Mouse (Mus musculus): ENCODE results near the gene Smim6. TPM values are rescaled to one million over a fixed set of nuclear protein-coding genes. Genes with fewer than 3 reads are reported as not detected.

The Smim6 gene
- polyA plus RNA-seq, 1 experiment: 0.62 TPM

DNA sequence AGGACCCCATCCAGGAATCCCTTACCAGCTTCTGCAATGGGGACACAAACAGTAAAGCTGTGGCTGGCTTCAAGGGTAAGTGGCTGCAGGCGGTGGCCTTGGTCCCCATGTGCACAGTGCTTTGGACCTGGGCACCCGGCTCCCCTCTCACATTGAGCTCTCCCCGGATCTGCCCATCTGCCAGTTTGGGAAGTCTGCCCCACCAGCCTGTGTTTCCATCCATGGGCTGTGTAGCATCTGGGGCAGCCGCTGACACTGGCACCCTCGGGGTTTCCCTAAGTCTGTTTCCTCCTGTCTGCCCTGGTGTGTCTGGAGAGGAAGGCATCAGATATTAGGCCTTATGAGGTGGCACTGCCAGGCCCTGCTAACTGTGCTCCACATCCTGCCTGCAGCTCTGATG lies 23.8 kb upstream of the Smim6 start:
- TF ChIP-seq CTCF (IDR thresholded peaks at IDR 0.05; ENCODE audit: borderline replicate concordance, control insufficient read depth, extremely low read depth, insufficient read depth, low read length, poor library complexity) (no peak), POLR2A (IDR thresholded peaks at IDR 0.05; ENCODE audit: control insufficient read depth, extremely low read depth, insufficient read depth, low read length, poor library complexity) (no peak)
- DNase-seq: no peak
- no peaks in the 10 kb centered on the region for H3K36me3 ChIP-seq (ENCODE audit: control insufficient read depth, insufficient read depth, low read length)

DNA sequence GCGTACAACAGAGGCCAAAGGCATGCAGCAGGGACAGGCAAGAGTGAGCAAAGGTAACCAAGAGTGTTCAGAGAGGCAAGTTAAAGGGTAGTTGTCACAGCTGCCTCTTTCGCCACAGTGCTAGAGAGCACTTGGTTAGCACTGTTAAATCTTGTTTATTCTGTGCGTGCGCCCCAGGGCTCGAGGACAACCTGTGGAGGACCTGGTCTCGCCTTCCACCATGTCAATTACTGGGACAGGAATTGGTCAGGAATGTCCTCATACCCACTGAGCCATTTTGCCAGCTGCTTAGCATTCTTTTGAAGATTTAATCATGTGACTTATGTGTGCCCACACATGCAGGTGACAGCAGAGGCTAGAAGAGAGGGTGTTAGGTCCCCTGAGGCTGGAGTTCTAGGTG lies 22.7 kb upstream of the Smim6 start:
- no peak for TF ChIP-seq CTCF (IDR thresholded peaks at IDR 0.05; ENCODE audit: borderline replicate concordance, control insufficient read depth, extremely low read depth, insufficient read depth, low read length, poor library complexity)
- TF ChIP-seq POLR2A (IDR thresholded peaks at IDR 0.05; ENCODE audit: control insufficient read depth, extremely low read depth, insufficient read depth, low read length, poor library complexity): no peak
- H3K4me3 ChIP-seq (ENCODE audit: control insufficient read depth, insufficient read depth, low read length): no peak overlapping the region
- no peaks in the 10 kb centered on the region for H3K36me3 ChIP-seq (ENCODE audit: control insufficient read depth, insufficient read depth, low read length)
- H3K27me3 ChIP-seq (ENCODE audit: control insufficient read depth, insufficient read depth, low read length): no peaks in the 10 kb centered on the region
- no peak overlapping the region for H3K27ac ChIP-seq (ENCODE audit: control insufficient read depth, insufficient read depth, low read length)
- 91% methylated on average over 6 of the region's 6 CpGs for WGBS
- peaks cover 4% of the 10 kb centered on the region; the same call in 1 of the 2 replicates for H3K4me1 ChIP-seq (replicated peaks; ENCODE audit: control insufficient read depth, insufficient read depth, low read length)
- no peak for DNase-seq

More for the DNA sequence above, 23.8 kb upstream of the Smim6 start:
- Histone ChIP-seq H3K27ac (ENCODE audit: control insufficient read depth, insufficient read depth, low read length) (no peak overlapping the region), H3K4me3 (ENCODE audit: control insufficient read depth, insufficient read depth, low read length) (no peak overlapping the region), H3K4me1 (replicated peaks; ENCODE audit: control insufficient read depth, insufficient read depth, low read length) (peaks cover 4% of the 10 kb centered on the region; the same call in 1 of the 2 replicates), H3K27me3 (ENCODE audit: control insufficient read depth, insufficient read depth, low read length) (no peaks in the 10 kb centered on the region)
- 68% methylated on average over 5 of the region's 5 CpGs for WGBS

DNA sequence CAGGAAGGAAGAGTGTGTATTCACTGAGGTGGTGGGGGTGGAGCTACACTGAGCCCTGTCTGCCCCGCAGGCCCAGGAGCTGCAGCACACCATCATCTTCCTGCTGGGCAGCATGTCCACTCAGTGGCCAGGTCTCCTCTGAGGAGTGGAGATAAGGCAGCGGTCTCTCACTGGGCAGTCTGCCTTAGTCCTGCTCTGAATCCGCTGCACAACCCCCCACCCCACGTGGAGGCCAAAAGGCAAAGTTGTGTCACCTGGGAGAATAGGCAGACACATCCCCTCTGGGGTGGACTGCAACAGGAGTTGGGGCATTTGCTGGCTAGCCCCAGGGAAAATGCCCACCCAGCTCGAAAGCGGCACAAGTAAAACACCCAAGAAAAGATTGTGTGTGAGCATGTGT lies 19.6 kb upstream of the Smim6 start:
- Histone ChIP-seq H3K27me3 (ENCODE audit: control insufficient read depth, insufficient read depth, low read length) (no peaks in the 10 kb centered on the region), H3K4me3 (ENCODE audit: control insufficient read depth, insufficient read depth, low read length) (no peak overlapping the region), H3K4me1 (replicated peaks; ENCODE audit: control insufficient read depth, insufficient read depth, low read length) (peaks cover 4% of the 10 kb centered on the region; the same call in 1 of the 2 replicates), H3K36me3 (ENCODE audit: control insufficient read depth, insufficient read depth, low read length) (no peaks in the 10 kb centered on the region), H3K27ac (ENCODE audit: control insufficient read depth, insufficient read depth, low read length) (no peak overlapping the region)
- TF ChIP-seq CTCF (IDR thresholded peaks at IDR 0.05; ENCODE audit: borderline replicate concordance, control insufficient read depth, extremely low read depth, insufficient read depth, low read length, poor library complexity) (no peak), POLR2A (IDR thresholded peaks at IDR 0.05; ENCODE audit: control insufficient read depth, extremely low read depth, insufficient read depth, low read length, poor library complexity) (no peak)
- DNase-seq: no peak
- 97% methylated on average over 6 of the region's 6 CpGs for WGBS

DNA sequence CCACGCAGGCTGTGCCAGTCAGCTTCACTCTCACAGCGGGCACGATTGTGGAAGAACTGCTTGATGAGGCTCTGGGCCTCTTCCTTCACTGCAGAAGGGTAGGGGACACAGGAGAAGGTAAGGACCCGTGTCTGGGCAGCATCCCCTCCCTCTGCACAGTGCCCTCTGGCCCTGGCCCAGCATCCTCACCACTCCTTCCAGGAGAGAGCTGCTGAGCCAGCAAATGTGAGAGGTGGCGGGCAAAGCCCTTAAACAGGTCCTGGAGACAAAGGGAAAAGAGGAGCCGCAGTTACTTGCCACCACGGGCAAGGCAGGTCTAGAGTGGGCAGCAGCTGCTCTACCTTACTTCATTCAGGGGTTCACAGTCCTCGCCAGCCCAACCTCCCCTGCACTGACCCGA lies 18.7 kb upstream of the Smim6 start:
- Histone ChIP-seq H3K27me3 (ENCODE audit: control insufficient read depth, insufficient read depth, low read length) (no peaks in the 10 kb centered on the region), H3K27ac (ENCODE audit: control insufficient read depth, insufficient read depth, low read length) (no peak overlapping the region), H3K4me3 (ENCODE audit: control insufficient read depth, insufficient read depth, low read length) (no peak overlapping the region), H3K4me1 (replicated peaks; ENCODE audit: control insufficient read depth, insufficient read depth, low read length) (peaks cover 13% of the 10 kb centered on the region), H3K36me3 (ENCODE audit: control insufficient read depth, insufficient read depth, low read length) (no peaks in the 10 kb centered on the region)
- WGBS: 94% methylated on average over 9 of the region's 9 CpGs
- no peak for DNase-seq
- TF ChIP-seq POLR2A (IDR thresholded peaks at IDR 0.05; ENCODE audit: control insufficient read depth, extremely low read depth, insufficient read depth, low read length, poor library complexity): no peak
- no peak for TF ChIP-seq CTCF (IDR thresholded peaks at IDR 0.05; ENCODE audit: borderline replicate concordance, control insufficient read depth, extremely low read depth, insufficient read depth, low read length, poor library complexity)

DNA sequence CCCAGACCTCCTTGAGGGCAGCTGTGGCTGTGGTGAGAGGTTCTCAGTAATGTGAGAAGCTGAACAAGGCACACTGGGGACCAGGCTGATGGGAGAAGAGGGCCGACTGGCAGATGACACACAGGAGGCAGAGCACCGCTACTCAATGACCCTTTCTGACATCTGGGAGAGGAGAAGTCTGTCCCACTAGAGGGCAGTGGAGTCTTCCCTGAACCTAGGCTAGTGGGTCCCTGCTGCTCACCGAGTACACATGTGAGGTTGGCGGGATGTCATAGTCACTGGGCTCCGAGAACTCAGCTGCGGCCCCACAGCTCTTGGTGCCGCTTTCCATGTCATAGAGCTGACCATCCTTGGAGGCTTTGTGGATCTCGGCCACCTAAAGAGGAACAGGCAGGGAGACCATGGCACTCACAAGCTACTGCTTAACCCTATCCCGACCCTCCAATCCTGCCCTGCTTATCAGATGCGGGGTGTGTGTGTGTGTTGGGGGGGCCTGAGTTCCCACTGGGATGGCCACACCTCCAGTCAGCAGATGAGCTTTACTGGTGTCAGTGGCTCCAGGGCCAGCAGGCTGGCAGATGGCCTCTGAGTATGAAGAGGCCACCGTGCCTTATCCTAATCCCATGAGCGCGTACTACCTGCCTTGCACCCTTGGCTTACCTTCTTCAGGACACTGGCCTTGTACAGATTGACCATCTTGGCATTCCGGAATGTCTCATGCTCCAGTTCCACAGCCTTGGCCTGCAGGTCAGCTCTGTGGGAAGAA lies 16.9 kb upstream of the Smim6 start:
- H3K27me3 ChIP-seq (ENCODE audit: control insufficient read depth, insufficient read depth, low read length): no peaks in the 10 kb centered on the region
- WGBS: 70% methylated on average over 14 of the region's 14 CpGs
- no peaks in the 10 kb centered on the region for H3K36me3 ChIP-seq (ENCODE audit: control insufficient read depth, insufficient read depth, low read length)
- H3K4me3 ChIP-seq (ENCODE audit: control insufficient read depth, insufficient read depth, low read length): no peak overlapping the region
- H3K4me1 ChIP-seq (replicated peaks; ENCODE audit: control insufficient read depth, insufficient read depth, low read length): peaks cover 27% of the 10 kb centered on the region
- TF ChIP-seq CTCF (IDR thresholded peaks at IDR 0.05; ENCODE audit: borderline replicate concordance, control insufficient read depth, extremely low read depth, insufficient read depth, low read length, poor library complexity) (0 out of 2 replicates have a peak, but pooled peaks have one; percentile 51), POLR2A (IDR thresholded peaks at IDR 0.05; ENCODE audit: control insufficient read depth, extremely low read depth, insufficient read depth, low read length, poor library complexity) (no peak)
- DNase-seq: peak; percentile 64
- no peak overlapping the region for H3K27ac ChIP-seq (ENCODE audit: control insufficient read depth, insufficient read depth, low read length)

DNA sequence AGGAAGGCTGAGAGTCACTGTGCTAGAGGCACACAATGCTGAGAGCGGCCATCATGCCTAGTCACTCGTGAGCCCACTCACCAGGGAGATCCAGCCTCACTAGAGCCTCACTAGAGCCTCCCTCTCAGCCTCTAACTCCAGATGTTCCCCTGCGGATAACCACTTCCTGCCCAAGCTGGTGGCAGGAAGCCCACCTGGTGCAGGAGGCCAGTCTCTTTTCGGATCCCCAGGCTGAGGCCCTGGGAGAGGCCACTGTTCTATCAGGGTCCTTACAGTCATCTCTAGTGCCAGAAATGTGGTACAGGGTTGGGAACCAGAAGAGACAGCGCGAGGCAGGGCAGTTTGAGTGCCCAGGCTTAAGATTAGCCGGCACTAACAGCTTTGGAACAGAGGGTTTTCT lies 13.4 kb upstream of the Smim6 start:
- Histone ChIP-seq H3K4me3 (ENCODE audit: control insufficient read depth, insufficient read depth, low read length) (no peak overlapping the region), H3K27me3 (ENCODE audit: control insufficient read depth, insufficient read depth, low read length) (no peaks in the 10 kb centered on the region), H3K27ac (ENCODE audit: control insufficient read depth, insufficient read depth, low read length) (peak overlapping the region; percentile 85), H3K4me1 (replicated peaks; ENCODE audit: control insufficient read depth, insufficient read depth, low read length) (peaks cover 62% of the 10 kb centered on the region), H3K36me3 (ENCODE audit: control insufficient read depth, insufficient read depth, low read length) (no peaks in the 10 kb centered on the region)
- no peak for TF ChIP-seq POLR2A (IDR thresholded peaks at IDR 0.05; ENCODE audit: control insufficient read depth, extremely low read depth, insufficient read depth, low read length, poor library complexity)
- no peak for TF ChIP-seq CTCF (IDR thresholded peaks at IDR 0.05; ENCODE audit: borderline replicate concordance, control insufficient read depth, extremely low read depth, insufficient read depth, low read length, poor library complexity)
- DNase-seq: peak; percentile 75
- WGBS: 7% methylated on average over 7 of the region's 7 CpGs
